Mouse (Mus musculus): Measurements from ENCODE around the gene Pfkp. TPM values are rescaled to one million over a fixed set of nuclear protein-coding genes. Genes with fewer than 3 reads are reported as not detected.

Gene Pfkp
- polyA plus RNA-seq, 1 experiment: 74.6 TPM

GRCm38 (mm10) chr13:6643968-6644367 is 4.6 kb downstream of the Pfkp start:
- no peaks in the 10 kb centered on the region for H3K36me3 ChIP-seq (ENCODE audit: control insufficient read depth, insufficient read depth, low read length)
- H3K27ac ChIP-seq (ENCODE audit: insufficient read depth, low read depth, low read length): no peak overlapping the region
- no peak for DNase-seq
- H3K4me1 ChIP-seq (ENCODE audit: control insufficient read depth, insufficient read depth, low read length): no peaks in the 10 kb centered on the region
- 93% methylated on average over 5 of the region's 5 CpGs for WGBS
- no peak overlapping the region for H3K4me3 ChIP-seq (ENCODE audit: insufficient read depth, low read depth, low read length)
- no peak for TF ChIP-seq POLR2A (IDR thresholded peaks at IDR 0.05; ENCODE audit: low read depth, low read length)
- TF ChIP-seq CTCF (conservative IDR thresholded peaks at IDR 0.05; ENCODE audit: insufficient read depth, insufficient read length, low read depth, low read length): no peak
- no peaks in the 10 kb centered on the region for H3K27me3 ChIP-seq (replicated peaks; ENCODE audit: control insufficient read depth, insufficient read depth, low read length)

DNA sequence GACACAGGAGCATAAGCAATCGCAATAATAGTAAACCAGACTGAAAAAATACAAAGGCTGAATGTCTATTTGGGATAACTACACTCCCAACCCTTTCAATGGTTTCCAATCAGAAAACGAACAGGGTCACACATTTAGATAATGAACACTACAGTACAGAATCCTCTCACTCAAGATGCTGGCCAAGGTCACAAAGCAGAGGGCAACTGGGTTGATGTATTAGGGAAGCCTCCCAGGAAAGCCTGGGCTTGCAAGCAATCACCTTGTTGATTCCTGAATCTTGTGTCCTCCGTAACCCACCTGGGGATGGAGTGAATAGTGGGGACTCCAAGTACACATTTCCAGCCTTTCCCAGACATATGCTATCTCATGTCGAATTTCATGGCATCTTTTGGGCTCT is 5.6 kb downstream of the Pfkp start:
- WGBS: 89% methylated on average over 4 of the region's 4 CpGs
- no peak for DNase-seq
- H3K27me3 ChIP-seq (replicated peaks; ENCODE audit: control insufficient read depth, insufficient read depth, low read length): no peaks in the 10 kb centered on the region
- TF ChIP-seq POLR2A (IDR thresholded peaks at IDR 0.05; ENCODE audit: low read depth, low read length): no peak
- no peak for TF ChIP-seq CTCF (conservative IDR thresholded peaks at IDR 0.05; ENCODE audit: insufficient read depth, insufficient read length, low read depth, low read length)
- no peak overlapping the region for H3K4me3 ChIP-seq (ENCODE audit: insufficient read depth, low read depth, low read length)
- H3K36me3 ChIP-seq (ENCODE audit: control insufficient read depth, insufficient read depth, low read length): no peaks in the 10 kb centered on the region
- H3K27ac ChIP-seq (ENCODE audit: insufficient read depth, low read depth, low read length): peak overlapping the region; percentile 59
- no peaks in the 10 kb centered on the region for H3K4me1 ChIP-seq (ENCODE audit: control insufficient read depth, insufficient read depth, low read length)

DNA sequence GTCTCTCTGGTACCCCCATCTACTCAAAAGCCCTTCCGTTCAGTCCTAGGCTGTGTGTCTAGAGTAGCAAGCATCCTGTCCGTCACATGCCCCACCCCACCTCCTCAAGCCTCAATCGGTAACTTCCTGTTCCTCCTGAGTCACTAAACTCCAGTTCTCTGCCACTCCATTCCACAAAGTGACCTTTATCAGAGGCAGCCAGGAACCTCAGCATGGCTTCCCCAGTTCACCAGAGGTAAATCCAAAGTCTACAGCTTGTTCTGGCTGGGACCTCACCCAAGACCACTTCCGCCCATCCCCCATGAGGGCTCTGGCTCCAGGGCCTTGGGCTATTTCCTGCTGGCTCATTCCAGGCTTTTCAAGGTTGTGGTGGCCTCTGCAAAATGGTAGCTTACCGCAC is 6.1 kb downstream of the Pfkp start:
- H3K36me3 ChIP-seq (ENCODE audit: control insufficient read depth, insufficient read depth, low read length): no peaks in the 10 kb centered on the region
- TF ChIP-seq POLR2A (IDR thresholded peaks at IDR 0.05; ENCODE audit: low read depth, low read length) (no peak), CTCF (conservative IDR thresholded peaks at IDR 0.05; ENCODE audit: insufficient read depth, insufficient read length, low read depth, low read length) (no peak)
- H3K27ac ChIP-seq (ENCODE audit: insufficient read depth, low read depth, low read length): peak overlapping the region; percentile 59; the same call in 1 of the 2 replicates
- no peak overlapping the region for H3K4me3 ChIP-seq (ENCODE audit: insufficient read depth, low read depth, low read length)
- no peaks in the 10 kb centered on the region for H3K27me3 ChIP-seq (replicated peaks; ENCODE audit: control insufficient read depth, insufficient read depth, low read length)
- WGBS: 58% methylated on average over 5 of the region's 5 CpGs
- peak; percentile 73 for DNase-seq
- no peaks in the 10 kb centered on the region for H3K4me1 ChIP-seq (ENCODE audit: control insufficient read depth, insufficient read depth, low read length)

DNA sequence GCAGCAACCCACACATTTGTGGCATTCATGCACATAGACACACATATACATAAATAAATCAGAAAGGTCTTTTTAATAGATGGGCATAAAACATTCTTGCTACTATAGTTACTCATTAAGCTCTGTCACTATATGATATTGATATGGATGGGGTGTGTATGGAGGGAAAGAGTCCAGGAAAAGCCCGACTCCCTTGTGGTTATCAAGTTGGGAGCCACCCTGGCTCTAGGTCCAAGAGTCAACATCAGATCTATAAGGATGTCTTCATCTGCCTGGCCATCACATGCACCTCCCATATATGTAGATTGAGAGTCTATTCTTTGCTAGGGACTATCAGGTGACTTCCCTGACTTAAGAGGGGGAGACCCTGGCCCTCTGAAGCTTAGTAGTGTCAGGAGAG is 7.1 kb downstream of the Pfkp start:
- WGBS: 93% methylated on average over 1 of the region's 1 CpGs
- DNase-seq: no peak
- Histone ChIP-seq H3K27ac (ENCODE audit: insufficient read depth, low read depth, low read length) (0 out of 2 replicates have a peak overlapping the region, but pooled peaks have one; percentile 9), H3K27me3 (replicated peaks; ENCODE audit: control insufficient read depth, insufficient read depth, low read length) (no peaks in the 10 kb centered on the region), H3K36me3 (ENCODE audit: control insufficient read depth, insufficient read depth, low read length) (no peaks in the 10 kb centered on the region), H3K4me3 (ENCODE audit: insufficient read depth, low read depth, low read length) (no peak overlapping the region), H3K4me1 (ENCODE audit: control insufficient read depth, insufficient read depth, low read length) (peaks cover 6% of the 10 kb centered on the region)
- TF ChIP-seq POLR2A (IDR thresholded peaks at IDR 0.05; ENCODE audit: low read depth, low read length) (no peak), CTCF (conservative IDR thresholded peaks at IDR 0.05; ENCODE audit: insufficient read depth, insufficient read length, low read depth, low read length) (no peak)

GRCm38 (mm10) chr13:6639507-6640030 is 9.0 kb downstream of the Pfkp start:
- no peak for TF ChIP-seq CTCF (conservative IDR thresholded peaks at IDR 0.05; ENCODE audit: insufficient read depth, insufficient read length, low read depth, low read length)
- no peak for TF ChIP-seq POLR2A (IDR thresholded peaks at IDR 0.05; ENCODE audit: low read depth, low read length)
- no peaks in the 10 kb centered on the region for H3K27me3 ChIP-seq (replicated peaks; ENCODE audit: control insufficient read depth, insufficient read depth, low read length)
- H3K4me1 ChIP-seq (ENCODE audit: control insufficient read depth, insufficient read depth, low read length): peaks cover 14% of the 10 kb centered on the region
- H3K36me3 ChIP-seq (ENCODE audit: control insufficient read depth, insufficient read depth, low read length): no peaks in the 10 kb centered on the region
- DNase-seq: no peak
- no peak overlapping the region for H3K4me3 ChIP-seq (ENCODE audit: insufficient read depth, low read depth, low read length)
- no peak overlapping the region for H3K27ac ChIP-seq (ENCODE audit: insufficient read depth, low read depth, low read length)
- WGBS: 67% methylated on average over 5 of the region's 5 CpGs

DNA sequence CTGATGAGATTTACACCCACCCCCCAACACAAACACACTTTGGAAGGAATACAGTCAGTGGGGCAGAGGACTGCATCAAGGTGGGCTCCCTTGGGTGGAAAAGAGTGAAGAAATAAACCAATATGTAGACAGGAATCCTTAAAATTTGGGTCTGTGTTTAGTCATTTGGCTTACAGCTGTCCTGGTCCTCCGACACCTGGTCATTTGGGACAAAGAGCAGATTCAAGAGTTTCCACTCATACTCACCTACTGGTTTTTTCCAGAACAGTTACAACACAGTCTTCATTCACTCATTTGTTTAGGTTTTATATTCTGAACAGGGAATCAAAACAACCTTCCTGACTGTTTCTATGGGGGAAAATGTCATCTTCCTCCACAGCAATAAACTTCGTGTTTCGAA is 9.6 kb downstream of the Pfkp start:
- no peak overlapping the region for H3K27ac ChIP-seq (ENCODE audit: insufficient read depth, low read depth, low read length)
- TF ChIP-seq CTCF (conservative IDR thresholded peaks at IDR 0.05; ENCODE audit: insufficient read depth, insufficient read length, low read depth, low read length) (no peak), POLR2A (IDR thresholded peaks at IDR 0.05; ENCODE audit: low read depth, low read length) (no peak)
- H3K27me3 ChIP-seq (replicated peaks; ENCODE audit: control insufficient read depth, insufficient read depth, low read length): no peaks in the 10 kb centered on the region
- DNase-seq: no peak
- no peak overlapping the region for H3K4me3 ChIP-seq (ENCODE audit: insufficient read depth, low read depth, low read length)
- no peaks in the 10 kb centered on the region for H3K36me3 ChIP-seq (ENCODE audit: control insufficient read depth, insufficient read depth, low read length)
- 90% methylated on average over 3 of the region's 3 CpGs for WGBS
- H3K4me1 ChIP-seq (ENCODE audit: control insufficient read depth, insufficient read depth, low read length): peaks cover 14% of the 10 kb centered on the region

- no peak for TF ChIP-seq CTCF (conservative IDR thresholded peaks at IDR 0.05; ENCODE audit: insufficient read depth, insufficient read length, low read depth, low read length)
- TF ChIP-seq POLR2A (IDR thresholded peaks at IDR 0.05; ENCODE audit: low read depth, low read length): no peak
- H3K27ac ChIP-seq (ENCODE audit: insufficient read depth, low read depth, low read length): no peak overlapping the region
- H3K36me3 ChIP-seq (ENCODE audit: control insufficient read depth, insufficient read depth, low read length): no peaks in the 10 kb centered on the region
- no peaks in the 10 kb centered on the region for H3K27me3 ChIP-seq (replicated peaks; ENCODE audit: control insufficient read depth, insufficient read depth, low read length)
- no peak for DNase-seq
- 32% methylated on average over 1 of the region's 1 CpGs for WGBS
- H3K4me3 ChIP-seq (ENCODE audit: insufficient read depth, low read depth, low read length): no peak overlapping the region
- peaks cover 14% of the 10 kb centered on the region for H3K4me1 ChIP-seq (ENCODE audit: control insufficient read depth, insufficient read depth, low read length)
Measured at GRCm38 (mm10) chr13:6638425-6638824, 10.2 kb downstream of the Pfkp start.

Data from kidney, adult 2 months (tissue).